Mouse (Mus musculus): Measurements from ENCODE around the gene Hoga1. TPM values are rescaled to one million over a fixed set of nuclear protein-coding genes. Genes with fewer than 3 reads are reported as not detected.
"Not testable (repeated sequence)": the region's sequence is repeated elsewhere in the genome, so short reads cannot be mapped to it uniquely, and the experiment has no call there.

The Hoga1 gene
- total RNA-seq, 2 experiments from 2014 or later: 4.9 to 5.0 TPM

- no peak for DNase-seq (ENCODE audit: low spot score in 2 of 2)
Observed at GRCm38 (mm10) chr19:42068441-42069240, 23.2 kb downstream of the Hoga1 start.

GRCm38 (mm10) chr19:42069241-42069525, 23.8 kb downstream of the Hoga1 start:
- DNase-seq (ENCODE audit: low spot score in 2 of 2): peak in 1 of 2 experiments; percentile 8

- no peak for DNase-seq (ENCODE audit: low spot score in 2 of 2)
Observed at GRCm38 (mm10) chr19:42071221-42071620, 25.8 kb downstream of the Hoga1 start.

GRCm38 (mm10) chr19:42071886-42072608, 26.6 kb downstream of the Hoga1 start:
- DNase-seq (ENCODE audit: low spot score in 2 of 2): no peak

GRCm38 (mm10) chr19:42072802-42073201, 27.4 kb downstream of the Hoga1 start:
- DNase-seq (ENCODE audit: low spot score in 2 of 2): no peak

- no peak for DNase-seq (ENCODE audit: low spot score in 2 of 2)
Observed at GRCm38 (mm10) chr19:42075051-42075450, 29.6 kb downstream of the Hoga1 start.

GRCm38 (mm10) chr19:42075992-42076391, 30.6 kb downstream of the Hoga1 start:
- DNase-seq (ENCODE audit: low spot score in 2 of 2): no peak

- no peak for DNase-seq (ENCODE audit: low spot score in 2 of 2)
Observed at GRCm38 (mm10) chr19:42078566-42078965, 33.2 kb downstream of the Hoga1 start.

- no peak for DNase-seq (ENCODE audit: low spot score in 2 of 2)
Observed at GRCm38 (mm10) chr19:42079006-42079405, 33.6 kb downstream of the Hoga1 start.

GRCm38 (mm10) chr19:42079950-42080349, 34.5 kb downstream of the Hoga1 start:
- DNase-seq (ENCODE audit: low spot score in 2 of 2): no peak

- no peak for DNase-seq (ENCODE audit: low spot score in 2 of 2)
Observed at GRCm38 (mm10) chr19:42080469-42080868, 35.1 kb downstream of the Hoga1 start.

- not testable (repeated sequence) for DNase-seq (ENCODE audit: low spot score in 2 of 2)
Observed at GRCm38 (mm10) chr19:42081613-42082012, 36.2 kb downstream of the Hoga1 start.

GRCm38 (mm10) chr19:42085690-42086089, 40.3 kb downstream of the Hoga1 start:
- DNase-seq (ENCODE audit: low spot score in 2 of 2): no peak

GRCm38 (mm10) chr19:42086166-42086565, 40.8 kb downstream of the Hoga1 start, which contains the start of gene Morn4:
TSS of gene Morn4 (minus strand) at chr19:42086357.
- DNase-seq (ENCODE audit: low spot score in 2 of 2): peak; percentile 93 to 94

GRCm38 (mm10) chr19:42089103-42089747, 43.8 kb downstream of the Hoga1 start:
- DNase-seq (ENCODE audit: low spot score in 2 of 2): peak; percentile 28 to 47

- peak; percentile 99 to 100 for DNase-seq (ENCODE audit: low spot score in 2 of 2)
Observed at GRCm38 (mm10) chr19:42089748-42090595, 44.6 kb downstream of the Hoga1 start, which contains the start of gene Pi4k2a. TSS of gene Pi4k2a (plus strand) at chr19:42090470.

GRCm38 (mm10) chr19:42090637-42091141, 45.3 kb downstream of the Hoga1 start:
- DNase-seq (ENCODE audit: low spot score in 2 of 2): peak in 1 of 2 experiments; percentile 29

GRCm38 (mm10) chr19:42099406-42099805, 54.0 kb downstream of the Hoga1 start:
- DNase-seq (ENCODE audit: low spot score in 2 of 2): no peak

GRCm38 (mm10) chr19:42104681-42105080, 59.3 kb downstream of the Hoga1 start:
- DNase-seq (ENCODE audit: low spot score in 2 of 2): no peak

GRCm38 (mm10) chr19:42115783-42116335, 70.4 kb downstream of the Hoga1 start:
- DNase-seq (ENCODE audit: low spot score in 2 of 2): no peak
